Mouse (Mus musculus): ENCODE results near the gene Clec14a. TPM values are rescaled to one million over a fixed set of nuclear protein-coding genes. Genes with fewer than 3 reads are reported as not detected.
A peak's percentile ranks its signal among the peaks of the same experiment; 100 is the strongest.
"Not testable (repeated sequence)": the region's sequence is repeated elsewhere in the genome, so short reads cannot be mapped to it uniquely, and the experiment has no call there.

Clec14a gene
- polyA plus RNA-seq (2014; fragmentation: Nextera tagmentation; extraction: Ambion mirVana), result 27.0 and 27.3 TPM in 2 replicates

DNA sequence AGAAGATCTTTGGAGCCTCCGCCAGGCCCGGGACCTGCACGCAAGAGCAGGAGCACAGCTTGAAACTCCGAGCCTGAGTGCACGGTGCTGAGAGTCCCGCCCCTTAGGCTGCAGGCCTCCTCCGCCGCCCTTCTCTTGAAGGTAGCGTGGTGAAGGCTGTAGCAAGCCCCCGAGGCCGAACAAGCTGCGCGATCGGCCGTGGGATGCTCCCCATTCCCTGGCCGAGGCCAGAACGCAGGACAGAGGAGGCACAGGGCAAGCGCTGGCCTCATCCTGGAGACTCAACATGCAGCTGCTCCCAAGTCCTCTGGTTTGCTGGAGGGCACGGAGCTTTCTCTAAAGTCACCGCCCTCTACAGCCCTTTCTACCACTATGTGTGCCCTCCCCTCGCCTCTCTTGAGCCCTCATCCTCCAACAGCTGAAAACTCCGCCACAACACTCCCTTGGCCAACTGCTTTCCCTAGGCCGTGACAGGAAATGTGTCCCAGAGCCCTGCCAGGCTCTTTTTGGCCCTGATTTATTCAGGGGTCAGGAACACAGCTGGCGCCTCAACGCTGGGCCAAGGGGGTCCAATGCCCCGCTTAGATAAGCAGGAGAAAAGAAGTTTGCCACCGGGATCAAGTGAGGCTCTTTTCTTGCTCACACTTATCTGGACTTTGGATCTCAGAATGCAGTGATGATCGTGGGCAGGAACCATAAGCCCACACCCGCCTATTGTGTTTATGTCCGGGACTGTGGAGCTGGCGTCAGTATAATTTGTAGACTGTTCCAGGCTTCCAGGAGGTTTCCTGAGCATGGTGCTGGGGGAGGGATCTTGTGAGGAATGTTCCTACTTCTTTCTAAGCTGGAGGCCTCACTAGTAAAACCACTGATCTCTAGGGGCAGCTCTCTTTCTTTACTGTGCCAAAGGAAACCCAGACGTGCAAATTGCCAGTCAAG is at the start of gene Clec14a:
TSS of gene Clec14a (minus strand) at position 728 of the 939 bp plus-strand sequence.
- Histone ChIP-seq H3K4me2 (peak within 1 kb of the TSS; percentile 76), H3K9ac (peak within 1 kb of the TSS; percentile 58), H3K9me3 (ENCODE audit: low read depth, low read length) (no peaks in the 10 kb centered on the region), H3K27me3 (ENCODE audit: insufficient read depth, low read length) (peaks cover 8% of the 10 kb centered on the region; the same call in 1 of the 2 replicates), H3K4me3 (ENCODE audit: low read depth, low read length) (peak within 1 kb of the TSS; percentile 44), H3K27ac (ENCODE audit: low read depth) (peak within 1 kb of the TSS; percentile 88), H3K4me1 (ENCODE audit: insufficient read depth) (peaks cover 4% of the 10 kb centered on the region; the same call in 1 of the 2 replicates), H3K36me3 (ENCODE audit: insufficient read depth) (no peaks in the 10 kb centered on the region)
- DNase-seq (peak; percentile 79), ATAC-seq (ENCODE audit: insufficient read depth) (peak; percentile 90)
- 3% methylated on average over 32 of the region's 32 CpGs for WGBS
- 0 out of 2 replicates have a peak, but pooled peaks have one; percentile 3 for TF ChIP-seq CTCF (IDR thresholded peaks at IDR 0.05; ENCODE audit: low read depth)

DNA sequence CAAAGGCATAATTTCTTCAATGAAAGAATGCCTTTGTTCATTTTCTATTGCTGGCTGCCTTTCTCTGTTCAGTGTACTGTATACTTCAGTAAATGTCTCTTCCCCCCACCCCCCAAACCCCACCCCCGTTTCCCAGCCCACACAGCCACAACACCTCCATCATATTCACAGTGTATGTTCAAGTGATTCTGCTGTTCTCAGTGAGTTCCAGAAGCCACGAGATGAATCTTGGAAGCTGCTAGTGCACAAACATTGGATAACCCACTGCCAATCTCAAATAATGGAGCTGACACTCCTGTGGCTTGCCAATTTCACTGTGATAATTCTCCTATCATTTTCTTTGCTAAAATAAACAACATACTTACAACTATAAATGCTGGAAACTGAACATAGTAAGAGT is 38.7 kb upstream of the Clec14a start:
- ATAC-seq (ENCODE audit: insufficient read depth) (no peak), DNase-seq (no peak)
- H3K4me1 ChIP-seq (ENCODE audit: insufficient read depth), result no peaks in the 10 kb centered on the region
- no peak overlapping the region for H3K27ac ChIP-seq (ENCODE audit: low read depth)
- H3K4me2 ChIP-seq, result no peak overlapping the region
- WGBS, result 62% methylated on average over 2 of the region's 2 CpGs
- H3K27me3 ChIP-seq (ENCODE audit: insufficient read depth, low read length), result no peaks in the 10 kb centered on the region
- H3K36me3 ChIP-seq (ENCODE audit: insufficient read depth), result no peaks in the 10 kb centered on the region
- no peak overlapping the region for H3K4me3 ChIP-seq (ENCODE audit: low read depth, low read length)
- H3K9me3 ChIP-seq (ENCODE audit: low read depth, low read length), result no peaks in the 10 kb centered on the region
- H3K9ac ChIP-seq, result no peak overlapping the region
- TF ChIP-seq CTCF (IDR thresholded peaks at IDR 0.05; ENCODE audit: low read depth), result no peak

GRCm38 (mm10) chr12:58306402-58306801 is 37.3 kb upstream of the Clec14a start:
- H3K4me3 ChIP-seq (ENCODE audit: low read depth, low read length); H3K9me3 ChIP-seq (ENCODE audit: low read depth, low read length); H3K27ac ChIP-seq (ENCODE audit: low read depth); H3K36me3 ChIP-seq (ENCODE audit: insufficient read depth); ATAC-seq (ENCODE audit: insufficient read depth); H3K4me2 ChIP-seq; H3K4me1 ChIP-seq (ENCODE audit: insufficient read depth); H3K9ac ChIP-seq; H3K27me3 ChIP-seq (ENCODE audit: insufficient read depth, low read length): not testable (repeated sequence)
- DNase-seq, result peak; percentile 9
- 66% methylated on average over 8 of the region's 8 CpGs for WGBS

GRCm38 (mm10) chr12:58305567-58305966 is 36.5 kb upstream of the Clec14a start:
- Histone ChIP-seq H3K27me3 (ENCODE audit: insufficient read depth, low read length) (no peaks in the 10 kb centered on the region), H3K27ac (ENCODE audit: low read depth) (no peak overlapping the region), H3K9ac (no peak overlapping the region), H3K4me1 (ENCODE audit: insufficient read depth) (no peaks in the 10 kb centered on the region), H3K9me3 (ENCODE audit: low read depth, low read length) (no peaks in the 10 kb centered on the region), H3K4me2 (no peak overlapping the region), H3K36me3 (ENCODE audit: insufficient read depth) (no peaks in the 10 kb centered on the region), H3K4me3 (ENCODE audit: low read depth, low read length) (no peak overlapping the region)
- no peak for DNase-seq
- WGBS, result 23% methylated on average over 2 of the region's 2 CpGs
- no peak for ATAC-seq (ENCODE audit: insufficient read depth)
- TF ChIP-seq CTCF (IDR thresholded peaks at IDR 0.05; ENCODE audit: low read depth), result no peak

GRCm38 (mm10) chr12:58296980-58297379 is 27.9 kb upstream of the Clec14a start:
- peak; percentile 37 for DNase-seq
- Histone ChIP-seq H3K9ac (no peak overlapping the region), H3K4me3 (ENCODE audit: low read depth, low read length) (no peak overlapping the region), H3K36me3 (ENCODE audit: insufficient read depth) (no peaks in the 10 kb centered on the region), H3K27ac (ENCODE audit: low read depth) (0 out of 2 replicates have a peak overlapping the region, but pooled peaks have one; percentile 36), H3K27me3 (ENCODE audit: insufficient read depth, low read length) (no peaks in the 10 kb centered on the region), H3K9me3 (ENCODE audit: low read depth, low read length) (no peaks in the 10 kb centered on the region), H3K4me1 (ENCODE audit: insufficient read depth) (no peaks in the 10 kb centered on the region), H3K4me2 (no peak overlapping the region)
- no peak for ATAC-seq (ENCODE audit: insufficient read depth)
- WGBS, result 58% methylated on average over 6 of the region's 6 CpGs
- TF ChIP-seq CTCF (IDR thresholded peaks at IDR 0.05; ENCODE audit: low read depth), result no peak

- H3K27me3 ChIP-seq (ENCODE audit: insufficient read depth, low read length), result no peaks in the 10 kb centered on the region
- no peak overlapping the region for H3K27ac ChIP-seq (ENCODE audit: low read depth)
- ATAC-seq (ENCODE audit: insufficient read depth), result no peak
- TF ChIP-seq CTCF (IDR thresholded peaks at IDR 0.05; ENCODE audit: low read depth), result no peak
- H3K9ac ChIP-seq, result no peak overlapping the region
- H3K9me3 ChIP-seq (ENCODE audit: low read depth, low read length), result no peaks in the 10 kb centered on the region
- no peak for DNase-seq
- no peaks in the 10 kb centered on the region for H3K36me3 ChIP-seq (ENCODE audit: insufficient read depth)
- H3K4me2 ChIP-seq, result no peak overlapping the region
- WGBS, result 55% methylated on average over 3 of the region's 3 CpGs
- H3K4me1 ChIP-seq (ENCODE audit: insufficient read depth), result no peaks in the 10 kb centered on the region
- H3K4me3 ChIP-seq (ENCODE audit: low read depth, low read length), result no peak overlapping the region
Observed at GRCm38 (mm10) chr12:58285912-58286311, 16.8 kb upstream of the Clec14a start.

GRCm38 (mm10) chr12:58270520-58270919 is 1.4 kb upstream of the Clec14a start:
- no peaks in the 10 kb centered on the region for H3K9me3 ChIP-seq (ENCODE audit: low read depth, low read length)
- no peak overlapping the region for H3K4me2 ChIP-seq
- H3K9ac ChIP-seq, result no peak overlapping the region
- H3K27me3 ChIP-seq (ENCODE audit: insufficient read depth, low read length), result peaks cover 8% of the 10 kb centered on the region; the same call in 1 of the 2 replicates
- no peak for ATAC-seq (ENCODE audit: insufficient read depth)
- no peak overlapping the region for H3K4me3 ChIP-seq (ENCODE audit: low read depth, low read length)
- WGBS, result 64% methylated on average over 6 of the region's 6 CpGs
- no peak for DNase-seq
- no peak overlapping the region for H3K27ac ChIP-seq (ENCODE audit: low read depth)
- H3K36me3 ChIP-seq (ENCODE audit: insufficient read depth), result no peaks in the 10 kb centered on the region
- TF ChIP-seq CTCF (IDR thresholded peaks at IDR 0.05; ENCODE audit: low read depth), result no peak
- peaks cover 4% of the 10 kb centered on the region; the same call in 1 of the 2 replicates for H3K4me1 ChIP-seq (ENCODE audit: insufficient read depth)

Measured in lung, embryonic 14.5 days (tissue).